Mouse (Mus musculus): Measurements from ENCODE around the gene Esr2.

GRCm38 (mm10) chr12:76179051-76179450 lies 2.0 kb upstream of the Esr2 start:
- no peak for TF ChIP-seq EP300 (IDR thresholded peaks at IDR 0.05; ENCODE audit: low read depth in 1 of 2, low read length in 2 of 2)
- no peak for TF ChIP-seq JUND (IDR thresholded peaks at IDR 0.05; ENCODE audit: low read depth, low read length)
- TF ChIP-seq CTCF (IDR thresholded peaks at IDR 0.05 in 2 of 3, conservative IDR thresholded peaks at IDR 0.05 in 1 of 3; ENCODE audit: control insufficient read depth in 1 of 3, insufficient read depth in 1 of 3, low read depth in 2 of 3, low read length in 3 of 3, poor library complexity in 1 of 3, severe bottlenecking in 1 of 3): no peak
- no peak for TF ChIP-seq GATA1 (IDR thresholded peaks at IDR 0.05; ENCODE audit: low read depth, low read length)
- no peak for TF ChIP-seq POLR2A (IDR thresholded peaks at IDR 0.05; ENCODE audit: control insufficient read depth in 1 of 2, insufficient read depth in 1 of 2, low read depth in 1 of 2, low read length in 2 of 2, poor library complexity in 1 of 2)
- no peak for TF ChIP-seq USF2 (IDR thresholded peaks at IDR 0.05; ENCODE audit: borderline replicate concordance in 1 of 2, insufficient read depth in 1 of 2, low read depth in 1 of 2, low read length in 2 of 2)
- TF ChIP-seq MXI1 (IDR thresholded peaks at IDR 0.05; ENCODE audit: low read depth, low read length): no peak
- no peak for TF ChIP-seq BHLHE40 (IDR thresholded peaks at IDR 0.05; ENCODE audit: borderline replicate concordance, low read depth, low read length)
- no peak for TF ChIP-seq RAD21 (IDR thresholded peaks at IDR 0.05; ENCODE audit: low read depth, low read length)

All from MEL (cell line).